Mouse (Mus musculus): ENCODE data around the gene Mycbp2. TPM values are rescaled to one million over a fixed set of nuclear protein-coding genes. Genes with fewer than 3 reads are reported as not detected.
A peak's percentile ranks its signal among the peaks of the same experiment; 100 is the strongest.

Mycbp2 gene
- polyA plus RNA-seq (2014; fragmentation: Nextera tagmentation; extraction: Ambion mirVana) = 27.0 and 28.6 TPM in 2 replicates

GRCm38 (mm10) chr14:103346729-103347505, at the start of gene Mycbp2:
Mycbp2 (minus strand) TSS chr14:103346814.
- DNase-seq (ENCODE audit: low spot score) (peak; percentile 98), ATAC-seq (ENCODE audit: low read depth) (peak; percentile 99)
- peak within 1 kb of the TSS; percentile 87 for H3K27ac ChIP-seq (replicated peaks; ENCODE audit: low read depth, low read length)
- 9% methylated on average over 17 of the region's 41 CpGs for WGBS
- H3K9me3 ChIP-seq (ENCODE audit: control insufficient read depth, low read length) = no peaks in the 10 kb centered on the region
- H3K9ac ChIP-seq (ENCODE audit: low read depth, low read length) = peak within 1 kb of the TSS; percentile 84
- no peaks in the 10 kb centered on the region for H3K36me3 ChIP-seq (ENCODE audit: control insufficient read depth, insufficient read depth, low read length)
- peak within 1 kb of the TSS; percentile 79 for H3K4me3 ChIP-seq (ENCODE audit: low read depth, low read length)
- no peaks in the 10 kb centered on the region for H3K27me3 ChIP-seq (replicated peaks; ENCODE audit: control insufficient read depth, insufficient read depth, low read length)
- peaks cover 20% of the 10 kb centered on the region for H3K4me1 ChIP-seq (ENCODE audit: control insufficient read depth, insufficient read depth, low read length)
- peak within 1 kb of the TSS; percentile 57 for H3K4me2 ChIP-seq (ENCODE audit: low read depth, low read length)

GRCm38 (mm10) chr14:103392391-103392790, 45.8 kb upstream of the Mycbp2 start:
- Histone ChIP-seq H3K9me3 (ENCODE audit: control insufficient read depth, low read length) (no peaks in the 10 kb centered on the region), H3K4me2 (ENCODE audit: low read depth, low read length) (no peak overlapping the region), H3K4me3 (ENCODE audit: low read depth, low read length) (no peak overlapping the region), H3K27ac (replicated peaks; ENCODE audit: low read depth, low read length) (no peak overlapping the region), H3K36me3 (ENCODE audit: control insufficient read depth, insufficient read depth, low read length) (no peaks in the 10 kb centered on the region), H3K9ac (ENCODE audit: low read depth, low read length) (no peak overlapping the region), H3K27me3 (replicated peaks; ENCODE audit: control insufficient read depth, insufficient read depth, low read length) (no peaks in the 10 kb centered on the region), H3K4me1 (ENCODE audit: control insufficient read depth, insufficient read depth, low read length) (no peaks in the 10 kb centered on the region)
- ATAC-seq (ENCODE audit: low read depth) (no peak), DNase-seq (ENCODE audit: low spot score) (no peak)
- 79% methylated on average over 7 of the region's 7 CpGs for WGBS

GRCm38 (mm10) chr14:103387431-103387830, 40.8 kb upstream of the Mycbp2 start:
- 89% methylated on average over 4 of the region's 4 CpGs for WGBS
- Histone ChIP-seq H3K36me3 (ENCODE audit: control insufficient read depth, insufficient read depth, low read length) (no peaks in the 10 kb centered on the region), H3K4me3 (ENCODE audit: low read depth, low read length) (no peak overlapping the region), H3K27me3 (replicated peaks; ENCODE audit: control insufficient read depth, insufficient read depth, low read length) (no peaks in the 10 kb centered on the region), H3K9me3 (ENCODE audit: control insufficient read depth, low read length) (no peaks in the 10 kb centered on the region), H3K4me1 (ENCODE audit: control insufficient read depth, insufficient read depth, low read length) (no peaks in the 10 kb centered on the region), H3K4me2 (ENCODE audit: low read depth, low read length) (no peak overlapping the region), H3K9ac (ENCODE audit: low read depth, low read length) (no peak overlapping the region), H3K27ac (replicated peaks; ENCODE audit: low read depth, low read length) (no peak overlapping the region)
- DNase-seq (ENCODE audit: low spot score) = no peak
- ATAC-seq (ENCODE audit: low read depth) = no peak

- H3K9me3 ChIP-seq (ENCODE audit: control insufficient read depth, low read length) = no peaks in the 10 kb centered on the region
- H3K4me1 ChIP-seq (ENCODE audit: control insufficient read depth, insufficient read depth, low read length) = no peaks in the 10 kb centered on the region
- WGBS = 74% methylated on average over 8 of the region's 8 CpGs
- H3K9ac ChIP-seq (ENCODE audit: low read depth, low read length) = no peak overlapping the region
- peak; percentile 55 for DNase-seq (ENCODE audit: low spot score)
- no peak overlapping the region for H3K4me3 ChIP-seq (ENCODE audit: low read depth, low read length)
- no peaks in the 10 kb centered on the region for H3K36me3 ChIP-seq (ENCODE audit: control insufficient read depth, insufficient read depth, low read length)
- no peak overlapping the region for H3K27ac ChIP-seq (replicated peaks; ENCODE audit: low read depth, low read length)
- no peak overlapping the region for H3K4me2 ChIP-seq (ENCODE audit: low read depth, low read length)
- 0 out of 2 replicates have a peak, but pooled peaks have one; percentile 26 for ATAC-seq (ENCODE audit: low read depth)
- no peaks in the 10 kb centered on the region for H3K27me3 ChIP-seq (replicated peaks; ENCODE audit: control insufficient read depth, insufficient read depth, low read length)
Measured at GRCm38 (mm10) chr14:103386871-103387270, 40.3 kb upstream of the Mycbp2 start.

GRCm38 (mm10) chr14:103385084-103385610, 38.5 kb upstream of the Mycbp2 start:
- WGBS = 75% methylated on average over 13 of the region's 13 CpGs
- DNase-seq (ENCODE audit: low spot score) (no peak), ATAC-seq (ENCODE audit: low read depth) (no peak)
- H3K4me3 ChIP-seq (ENCODE audit: low read depth, low read length) = no peak overlapping the region
- no peaks in the 10 kb centered on the region for H3K4me1 ChIP-seq (ENCODE audit: control insufficient read depth, insufficient read depth, low read length)
- H3K36me3 ChIP-seq (ENCODE audit: control insufficient read depth, insufficient read depth, low read length) = no peaks in the 10 kb centered on the region
- no peak overlapping the region for H3K9ac ChIP-seq (ENCODE audit: low read depth, low read length)
- no peak overlapping the region for H3K27ac ChIP-seq (replicated peaks; ENCODE audit: low read depth, low read length)
- H3K27me3 ChIP-seq (replicated peaks; ENCODE audit: control insufficient read depth, insufficient read depth, low read length) = no peaks in the 10 kb centered on the region
- H3K9me3 ChIP-seq (ENCODE audit: control insufficient read depth, low read length) = no peaks in the 10 kb centered on the region
- H3K4me2 ChIP-seq (ENCODE audit: low read depth, low read length) = no peak overlapping the region

GRCm38 (mm10) chr14:103378703-103379102, 32.1 kb upstream of the Mycbp2 start:
- 51% methylated on average over 3 of the region's 3 CpGs for WGBS
- H3K27me3 ChIP-seq (replicated peaks; ENCODE audit: control insufficient read depth, insufficient read depth, low read length) = no peaks in the 10 kb centered on the region
- H3K4me3 ChIP-seq (ENCODE audit: low read depth, low read length) = no peak overlapping the region
- H3K4me2 ChIP-seq (ENCODE audit: low read depth, low read length) = no peak overlapping the region
- no peaks in the 10 kb centered on the region for H3K9me3 ChIP-seq (ENCODE audit: control insufficient read depth, low read length)
- no peak for DNase-seq (ENCODE audit: low spot score)
- no peak overlapping the region for H3K27ac ChIP-seq (replicated peaks; ENCODE audit: low read depth, low read length)
- H3K36me3 ChIP-seq (ENCODE audit: control insufficient read depth, insufficient read depth, low read length) = no peaks in the 10 kb centered on the region
- no peak overlapping the region for H3K9ac ChIP-seq (ENCODE audit: low read depth, low read length)
- no peak for ATAC-seq (ENCODE audit: low read depth)
- no peaks in the 10 kb centered on the region for H3K4me1 ChIP-seq (ENCODE audit: control insufficient read depth, insufficient read depth, low read length)

GRCm38 (mm10) chr14:103376765-103377164, 30.2 kb upstream of the Mycbp2 start:
- WGBS = 60% methylated on average over 3 of the region's 3 CpGs

GRCm38 (mm10) chr14:103375523-103375922, 28.9 kb upstream of the Mycbp2 start:
- WGBS = 95% methylated on average over 1 of the region's 1 CpGs

More at GRCm38 (mm10) chr14:103376765-103377164, 30.2 kb upstream of the Mycbp2 start:
- Histone ChIP-seq H3K9ac (ENCODE audit: low read depth, low read length) (no peak overlapping the region), H3K4me2 (ENCODE audit: low read depth, low read length) (no peak overlapping the region), H3K9me3 (ENCODE audit: control insufficient read depth, low read length) (no peaks in the 10 kb centered on the region), H3K36me3 (ENCODE audit: control insufficient read depth, insufficient read depth, low read length) (no peaks in the 10 kb centered on the region), H3K4me1 (ENCODE audit: control insufficient read depth, insufficient read depth, low read length) (no peaks in the 10 kb centered on the region), H3K4me3 (ENCODE audit: low read depth, low read length) (no peak overlapping the region), H3K27ac (replicated peaks; ENCODE audit: low read depth, low read length) (no peak overlapping the region), H3K27me3 (replicated peaks; ENCODE audit: control insufficient read depth, insufficient read depth, low read length) (no peaks in the 10 kb centered on the region)
- no peak for DNase-seq (ENCODE audit: low spot score)
- no peak for ATAC-seq (ENCODE audit: low read depth)

GRCm38 (mm10) chr14:103363199-103363598, 16.6 kb upstream of the Mycbp2 start:
- WGBS = 51% methylated on average over 2 of the region's 2 CpGs
- H3K9ac ChIP-seq (ENCODE audit: low read depth, low read length) = no peak overlapping the region
- no peak overlapping the region for H3K4me2 ChIP-seq (ENCODE audit: low read depth, low read length)
- H3K4me1 ChIP-seq (ENCODE audit: control insufficient read depth, insufficient read depth, low read length) = no peaks in the 10 kb centered on the region
- no peak for DNase-seq (ENCODE audit: low spot score)
- H3K9me3 ChIP-seq (ENCODE audit: control insufficient read depth, low read length) = no peaks in the 10 kb centered on the region
- H3K36me3 ChIP-seq (ENCODE audit: control insufficient read depth, insufficient read depth, low read length) = no peaks in the 10 kb centered on the region
- no peak for ATAC-seq (ENCODE audit: low read depth)
- no peak overlapping the region for H3K27ac ChIP-seq (replicated peaks; ENCODE audit: low read depth, low read length)
- H3K4me3 ChIP-seq (ENCODE audit: low read depth, low read length) = no peak overlapping the region
- H3K27me3 ChIP-seq (replicated peaks; ENCODE audit: control insufficient read depth, insufficient read depth, low read length) = no peaks in the 10 kb centered on the region

More at GRCm38 (mm10) chr14:103375523-103375922, 28.9 kb upstream of the Mycbp2 start:
- Histone ChIP-seq H3K9me3 (ENCODE audit: control insufficient read depth, low read length) (no peaks in the 10 kb centered on the region), H3K9ac (ENCODE audit: low read depth, low read length) (no peak overlapping the region), H3K4me1 (ENCODE audit: control insufficient read depth, insufficient read depth, low read length) (no peaks in the 10 kb centered on the region), H3K36me3 (ENCODE audit: control insufficient read depth, insufficient read depth, low read length) (no peaks in the 10 kb centered on the region), H3K27ac (replicated peaks; ENCODE audit: low read depth, low read length) (no peak overlapping the region), H3K4me2 (ENCODE audit: low read depth, low read length) (no peak overlapping the region), H3K4me3 (ENCODE audit: low read depth, low read length) (no peak overlapping the region), H3K27me3 (replicated peaks; ENCODE audit: control insufficient read depth, insufficient read depth, low read length) (no peaks in the 10 kb centered on the region)
- no peak for ATAC-seq (ENCODE audit: low read depth)
- no peak for DNase-seq (ENCODE audit: low spot score)
